Mouse (Mus musculus): ENCODE results near the gene 2010109A12Rik. TPM values are rescaled to one million over a fixed set of nuclear protein-coding genes. Genes with fewer than 3 reads are reported as not detected.

Gene 2010109A12Rik
- polyA plus RNA-seq, 1 experiment from 2014 or later: 1.7 TPM

DNA sequence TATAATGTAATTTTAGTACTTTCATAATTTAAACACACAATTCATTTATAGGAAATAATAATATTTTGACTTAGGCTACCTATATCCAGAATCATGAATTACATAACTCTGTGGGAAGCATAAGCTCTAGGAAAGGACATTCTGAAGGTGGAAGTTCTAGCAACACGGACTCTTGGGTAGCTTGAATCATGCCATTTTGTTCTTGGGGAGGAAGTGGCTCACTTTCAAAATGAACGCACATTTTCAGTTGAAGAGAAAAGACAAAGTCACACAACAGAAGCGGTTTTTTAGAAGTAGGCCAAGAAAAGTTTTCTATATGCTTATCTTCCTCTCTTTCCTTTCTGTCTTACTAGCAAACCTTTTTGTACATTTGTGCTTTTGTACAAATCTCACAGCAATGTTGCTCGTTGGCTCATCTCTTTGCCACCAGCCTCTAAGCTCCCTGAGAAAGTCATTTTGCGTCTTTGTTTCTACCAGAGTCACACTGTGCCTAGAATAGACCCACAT lies 49.5 kb downstream of the 2010109A12Rik start:
- ATAC-seq (ENCODE audit: low read depth) (no peak), DNase-seq (no peak)
- H3K27me3 ChIP-seq: no peaks in the 10 kb centered on the region
- H3K4me1 ChIP-seq (replicated peaks): no peaks in the 10 kb centered on the region
- H3K9me3 ChIP-seq (replicated peaks): no peaks in the 10 kb centered on the region
- no peak overlapping the region for H3K4me2 ChIP-seq
- H3K4me3 ChIP-seq (replicated peaks): no peak overlapping the region
- no peaks in the 10 kb centered on the region for H3K36me3 ChIP-seq
- H3K9ac ChIP-seq: no peak overlapping the region
- 60% methylated on average over 5 of the region's 5 CpGs for WGBS (ENCODE audit: insufficient replicate concordance)
- H3K27ac ChIP-seq: no peak overlapping the region

DNA sequence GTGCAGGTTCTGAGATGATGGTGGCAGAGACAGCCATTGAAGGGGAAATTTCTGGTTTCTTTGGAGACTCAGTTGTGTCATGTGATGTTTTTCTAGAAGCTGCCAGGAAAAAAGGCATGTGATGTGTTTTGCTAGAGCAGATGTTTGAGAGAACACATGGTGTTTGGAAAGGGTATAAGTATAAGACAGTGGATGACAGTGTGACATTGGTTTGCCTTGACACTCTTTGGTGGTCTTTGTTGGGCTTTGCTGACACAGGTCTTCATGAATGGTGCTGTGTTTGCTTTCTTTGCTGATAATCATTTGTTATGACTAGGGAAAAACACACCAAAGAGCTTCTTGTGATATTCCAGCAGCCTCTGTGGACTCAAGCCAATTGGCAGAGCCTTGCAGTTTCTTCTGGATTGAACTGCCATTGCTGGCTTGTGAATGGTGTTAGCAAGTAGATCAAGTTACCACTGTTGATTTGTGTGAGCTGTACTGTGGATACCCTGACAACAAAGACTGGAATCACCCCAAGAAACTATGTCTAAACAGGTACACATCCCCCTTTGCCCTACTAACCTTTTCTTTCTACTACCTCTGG lies 50.6 kb downstream of the 2010109A12Rik start:
- Histone ChIP-seq H3K4me2 (no peak overlapping the region), H3K9me3 (replicated peaks) (no peaks in the 10 kb centered on the region), H3K27me3 (no peaks in the 10 kb centered on the region), H3K4me1 (replicated peaks) (no peaks in the 10 kb centered on the region), H3K27ac (no peak overlapping the region), H3K4me3 (replicated peaks) (no peak overlapping the region), H3K9ac (no peak overlapping the region), H3K36me3 (no peaks in the 10 kb centered on the region)
- no peak for ATAC-seq (ENCODE audit: low read depth)
- no peak for DNase-seq

DNA sequence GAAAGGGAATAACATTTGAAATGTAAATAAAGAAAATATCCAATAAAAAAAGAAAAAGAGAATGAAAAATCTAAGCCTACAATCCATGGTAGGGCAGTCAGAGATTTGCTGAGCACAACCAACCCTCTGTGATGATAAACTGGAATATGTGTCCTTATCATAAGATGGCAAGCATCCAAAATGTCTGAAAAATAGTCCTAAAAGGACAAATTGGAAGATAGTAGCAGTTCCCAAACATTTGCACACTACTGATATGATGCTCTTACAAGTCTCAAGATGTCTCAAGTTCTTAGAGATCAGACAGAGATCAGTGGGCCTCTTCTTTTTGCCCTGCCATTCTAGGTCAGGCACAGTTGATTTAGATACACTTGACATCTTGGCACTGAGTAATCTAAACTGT lies 53.0 kb downstream of the 2010109A12Rik start:
- no peak for DNase-seq
- peaks cover 17% of the 10 kb centered on the region for H3K4me1 ChIP-seq (replicated peaks)
- no peak for ATAC-seq (ENCODE audit: low read depth)
- no peak overlapping the region for H3K4me2 ChIP-seq
- H3K27ac ChIP-seq: no peak overlapping the region
- no peak overlapping the region for H3K4me3 ChIP-seq (replicated peaks)
- H3K9me3 ChIP-seq (replicated peaks): no peaks in the 10 kb centered on the region
- no peak overlapping the region for H3K9ac ChIP-seq
- H3K36me3 ChIP-seq: no peaks in the 10 kb centered on the region
- no peaks in the 10 kb centered on the region for H3K27me3 ChIP-seq

DNA sequence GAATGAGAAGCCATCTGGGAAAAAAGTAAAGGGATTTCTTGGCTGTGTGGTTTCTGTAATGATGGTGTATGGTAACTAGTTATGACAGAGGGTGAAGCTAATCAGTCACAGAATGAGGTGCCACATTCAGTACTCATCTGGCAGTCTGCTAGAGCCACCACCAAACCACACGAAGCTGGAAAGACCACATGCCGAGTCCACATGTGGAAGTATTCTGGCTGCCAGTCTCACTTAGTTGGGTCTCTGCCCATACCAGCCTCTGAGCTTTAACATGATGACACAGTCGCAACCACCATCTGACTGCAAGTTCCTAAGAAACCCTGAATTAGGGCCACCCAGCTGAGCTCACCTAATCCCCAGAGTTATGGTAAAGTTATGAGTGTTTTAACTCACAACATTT lies 54.7 kb downstream of the 2010109A12Rik start:
- DNase-seq (no peak), ATAC-seq (ENCODE audit: low read depth) (no peak)
- no peaks in the 10 kb centered on the region for H3K36me3 ChIP-seq
- no peak overlapping the region for H3K4me3 ChIP-seq (replicated peaks)
- H3K4me2 ChIP-seq: no peak overlapping the region
- no peak overlapping the region for H3K9ac ChIP-seq
- H3K27me3 ChIP-seq: no peaks in the 10 kb centered on the region
- H3K27ac ChIP-seq: no peak overlapping the region
- 67% methylated on average over 3 of the region's 3 CpGs for WGBS (ENCODE audit: insufficient replicate concordance)
- H3K9me3 ChIP-seq (replicated peaks): no peaks in the 10 kb centered on the region
- peaks cover 32% of the 10 kb centered on the region for H3K4me1 ChIP-seq (replicated peaks)

DNA sequence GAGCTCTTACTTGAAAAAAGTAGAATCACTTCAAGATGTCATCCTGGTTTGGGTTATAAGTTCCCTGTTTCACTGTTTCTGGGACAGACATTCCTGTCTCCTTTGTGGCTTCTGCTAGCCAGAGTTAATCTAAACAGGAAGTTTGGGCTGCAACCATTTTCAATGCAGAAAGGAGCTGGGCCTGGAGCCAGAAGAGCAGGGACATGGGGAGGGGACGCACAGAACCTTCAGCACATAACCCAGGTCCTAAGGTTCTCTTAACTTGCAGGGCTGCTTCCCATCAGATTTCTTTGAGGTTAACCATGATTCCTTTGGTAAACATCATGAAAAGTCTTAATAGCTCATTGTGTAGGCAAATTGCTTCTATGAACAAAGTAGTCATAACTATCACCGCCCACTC lies 56.4 kb downstream of the 2010109A12Rik start:
- DNase-seq: no peak
- H3K4me1 ChIP-seq (replicated peaks): peaks cover 43% of the 10 kb centered on the region
- no peak overlapping the region for H3K9ac ChIP-seq
- H3K9me3 ChIP-seq (replicated peaks): no peaks in the 10 kb centered on the region
- H3K4me2 ChIP-seq: no peak overlapping the region
- 70% methylated on average over 2 of the region's 2 CpGs for WGBS (ENCODE audit: insufficient replicate concordance)
- H3K27me3 ChIP-seq: no peaks in the 10 kb centered on the region
- ATAC-seq (ENCODE audit: low read depth): no peak
- H3K27ac ChIP-seq: no peak overlapping the region
- no peak overlapping the region for H3K4me3 ChIP-seq (replicated peaks)
- no peaks in the 10 kb centered on the region for H3K36me3 ChIP-seq

Other genes starting within 250 kb of the 2010109A12Rik start
- 0.20 and 0.39 TPM in 2 replicates for gene Sowahb, start 161.5 kb upstream of the 2010109A12Rik start, polyA plus RNA-seq (2015; fragmentation: Nextera tagmentation; extraction: Ambion mirVana)
- gene Sept11, start 113.1 kb upstream of the 2010109A12Rik start, polyA plus RNA-seq (2015; fragmentation: Nextera tagmentation; extraction: Ambion mirVana): 28.7 and 36.1 TPM in 2 replicates
- gene Ccni, start within 50 bp of the 2010109A12Rik start, polyA plus RNA-seq (2015; fragmentation: Nextera tagmentation; extraction: Ambion mirVana): 35.5 and 36.7 TPM in 2 replicates
- gene Ccng2, start 60.7 kb downstream of the 2010109A12Rik start, polyA plus RNA-seq (2015; fragmentation: Nextera tagmentation; extraction: Ambion mirVana): 15.4 and 16.5 TPM in 2 replicates

Data from liver, embryonic 13.5 days (tissue).